Mouse (Mus musculus): Measurements from ENCODE around the gene Pde6h.
"Not testable (repeated sequence)": the region's sequence is repeated elsewhere in the genome, so short reads cannot be mapped to it uniquely, and the experiment has no call there.

The Pde6h gene

DNA sequence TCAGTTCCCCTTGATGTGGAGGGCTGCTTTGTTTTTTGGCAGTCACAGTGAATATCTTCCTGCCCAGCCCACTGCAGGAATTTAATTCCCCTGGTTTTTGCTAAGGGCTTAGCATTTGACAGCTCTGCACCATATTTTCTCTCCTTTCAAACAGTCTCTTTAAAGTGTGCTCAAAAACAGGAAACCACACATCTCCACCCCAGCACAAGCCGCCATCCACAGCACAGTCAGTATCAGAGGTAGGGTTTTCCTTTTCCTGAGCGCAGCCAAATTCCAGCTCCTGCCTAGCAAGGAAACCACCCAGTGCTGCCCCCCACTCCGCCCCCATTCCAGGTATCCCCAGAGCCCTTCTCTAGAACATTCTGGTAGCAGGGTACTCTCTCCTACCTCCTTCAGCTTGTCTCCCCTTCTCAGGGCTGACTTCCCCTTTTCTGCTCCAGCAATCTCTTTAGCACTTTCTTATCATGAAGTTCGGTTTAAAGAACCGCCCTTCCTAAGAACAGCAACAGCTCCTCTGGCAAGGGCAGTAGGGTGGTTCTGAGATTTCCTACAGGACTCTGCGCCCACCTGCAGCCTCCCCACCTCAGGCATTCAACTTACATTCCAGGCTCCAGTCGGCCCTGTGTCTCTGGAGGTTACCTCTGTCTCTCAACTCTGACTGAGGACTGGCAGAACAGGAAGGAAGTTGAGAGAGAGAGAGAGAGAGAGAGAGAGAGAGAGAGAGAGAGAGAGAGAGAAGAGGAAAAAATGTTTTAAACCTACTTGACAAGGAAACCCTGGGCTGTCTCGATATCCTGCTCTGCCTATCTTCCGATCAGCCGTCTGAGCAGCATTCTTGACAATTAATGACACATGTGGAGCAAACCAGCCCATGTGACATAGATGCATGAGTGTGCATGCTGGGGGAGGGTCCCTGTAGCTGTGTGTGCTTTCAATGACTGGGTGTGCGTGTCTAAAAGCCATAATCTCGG lies 17.7 kb downstream of the Pde6h start, which contains the start of gene Arhgdib:
Arhgdib (minus strand) TSS at position 849 of the 971 bp plus-strand sequence.
- no peak for DNase-seq

DNA sequence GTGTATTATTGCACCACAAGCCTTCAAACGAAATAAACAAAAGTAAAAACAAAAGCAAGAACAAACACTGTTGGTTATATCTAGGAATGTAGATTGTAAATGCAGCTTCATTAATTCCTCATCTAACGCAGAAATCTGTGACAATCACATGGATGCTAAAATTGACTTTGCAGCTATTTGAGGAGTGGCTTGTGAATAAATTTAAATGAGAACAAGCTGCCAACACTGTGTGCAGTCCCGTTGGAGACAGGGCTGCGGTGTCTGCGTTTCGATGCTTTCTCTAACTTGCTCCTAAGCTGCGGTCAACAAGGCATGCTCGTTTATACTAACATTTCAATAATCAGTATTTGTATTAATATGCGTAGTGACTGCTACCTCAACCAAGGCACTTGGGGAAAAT lies 18.6 kb downstream of the Pde6h start:
- no peak for DNase-seq

DNA sequence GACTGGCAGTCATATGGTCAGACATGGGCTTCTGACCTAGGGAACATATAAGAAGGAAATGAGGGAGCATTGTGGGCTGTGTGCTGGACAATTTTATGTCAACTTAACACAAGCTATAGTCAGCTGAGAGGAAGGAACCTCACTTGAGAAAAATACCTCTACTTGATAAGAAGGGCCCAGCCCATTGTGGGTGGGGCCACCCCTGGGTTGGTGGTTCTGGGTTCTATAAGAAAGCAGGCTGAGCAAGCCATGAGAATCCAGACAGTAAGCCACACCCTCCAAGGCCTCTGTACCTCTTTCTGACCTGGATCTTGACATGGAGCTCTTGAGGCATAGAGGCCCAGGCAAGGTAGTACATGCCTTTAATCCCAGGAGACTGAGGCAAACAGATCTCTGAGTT lies 19.8 kb downstream of the Pde6h start:
- DNase-seq, result no peak

DNA sequence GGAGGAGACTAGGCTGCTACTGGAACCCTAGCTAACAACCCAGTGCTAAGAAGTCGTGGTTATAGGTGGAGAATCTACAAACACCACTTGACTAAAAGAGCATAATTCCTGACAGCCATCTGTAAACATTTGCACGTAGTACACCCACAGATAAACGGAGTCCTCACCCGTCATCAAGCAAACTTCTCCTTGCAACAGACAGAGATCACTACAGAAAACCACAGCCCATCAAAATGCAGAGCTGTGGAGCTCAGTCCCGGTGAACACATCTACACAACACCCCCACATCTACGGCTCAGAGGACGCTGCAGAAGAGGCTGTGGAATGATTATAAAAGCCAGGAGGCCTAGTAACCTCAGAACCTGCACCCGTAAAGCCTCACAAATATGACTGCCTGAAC lies 20.9 kb downstream of the Pde6h start:
- no peak for DNase-seq

DNA sequence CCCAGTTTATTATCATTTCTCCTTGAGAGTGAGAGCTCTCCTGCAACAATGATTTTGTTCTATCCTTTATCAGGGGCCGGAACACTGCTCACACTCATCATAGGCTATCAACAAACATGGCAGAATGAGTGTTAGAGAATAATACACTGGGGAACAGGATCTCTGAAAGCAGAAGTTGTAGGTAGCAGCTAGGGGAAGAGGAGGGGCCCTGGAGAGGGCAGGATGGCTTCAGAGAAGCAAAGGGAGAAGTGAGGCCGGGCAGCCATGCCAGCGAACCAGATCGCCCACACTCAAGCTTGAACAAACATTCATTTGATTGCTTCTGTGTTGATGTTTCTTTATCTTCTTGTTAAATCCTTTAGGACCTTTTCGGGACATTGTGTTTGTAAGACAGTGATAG lies 22.6 kb downstream of the Pde6h start:
- no peak for DNase-seq

DNA sequence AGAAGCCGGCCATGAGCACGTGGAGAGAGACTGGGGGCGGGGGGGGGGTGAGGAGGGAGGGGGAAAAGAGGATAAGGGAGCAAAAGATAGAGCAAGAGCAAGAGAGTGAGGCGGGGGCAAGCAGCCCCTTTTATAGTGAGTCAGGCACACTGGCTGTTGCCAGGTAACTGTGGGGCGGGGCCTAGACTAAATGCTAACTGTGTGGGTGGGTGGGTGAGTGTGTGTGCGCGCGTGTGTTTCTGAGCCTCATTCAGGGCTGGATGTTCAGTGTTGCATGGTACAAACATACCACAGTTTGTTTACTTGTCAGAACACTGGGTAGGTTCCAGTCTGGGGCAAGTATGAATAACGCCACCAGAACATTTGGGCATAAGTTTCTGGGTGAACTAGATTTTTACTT lies 23.3 kb downstream of the Pde6h start:
- no peak for DNase-seq

DNA sequence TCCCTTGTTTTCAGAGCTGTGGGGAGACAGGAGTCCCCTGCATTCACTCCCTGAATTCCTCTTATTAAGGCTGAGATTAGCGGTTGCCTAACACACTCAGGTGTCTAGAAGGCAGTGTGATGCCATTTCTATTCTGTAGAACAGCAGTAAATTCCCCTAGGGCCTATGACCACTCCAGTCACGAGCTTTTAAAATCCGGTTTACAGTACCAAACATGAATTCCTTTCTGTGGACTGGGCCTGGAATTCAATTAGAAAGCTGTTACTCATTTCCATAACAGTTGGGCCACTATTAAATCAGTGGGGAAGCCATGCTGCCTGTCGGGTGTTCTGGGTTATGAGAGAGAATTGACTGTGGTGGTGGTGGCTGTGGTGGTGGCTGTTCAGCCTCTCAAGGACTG lies 24.1 kb downstream of the Pde6h start:
- DNase-seq, result no peak

DNA sequence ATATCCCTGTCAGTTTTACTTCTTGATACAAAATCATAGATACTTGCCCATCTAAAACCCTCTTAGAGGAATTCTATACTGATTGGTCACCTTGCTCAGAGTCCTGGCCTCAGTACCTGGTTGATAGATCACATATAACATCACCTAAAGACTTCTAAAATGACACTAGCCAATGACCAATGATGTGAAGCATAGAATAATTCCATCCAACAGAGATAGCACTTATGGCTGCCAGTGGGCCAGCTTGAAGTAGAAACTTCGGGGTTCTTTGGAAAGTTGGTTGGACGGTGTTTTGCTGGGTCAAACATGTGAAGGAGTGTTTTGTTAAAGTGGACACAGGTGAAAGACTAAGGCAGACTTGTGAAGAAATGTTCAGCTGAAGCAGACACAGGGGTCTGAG lies 26.5 kb downstream of the Pde6h start:
- no peak for DNase-seq

DNA sequence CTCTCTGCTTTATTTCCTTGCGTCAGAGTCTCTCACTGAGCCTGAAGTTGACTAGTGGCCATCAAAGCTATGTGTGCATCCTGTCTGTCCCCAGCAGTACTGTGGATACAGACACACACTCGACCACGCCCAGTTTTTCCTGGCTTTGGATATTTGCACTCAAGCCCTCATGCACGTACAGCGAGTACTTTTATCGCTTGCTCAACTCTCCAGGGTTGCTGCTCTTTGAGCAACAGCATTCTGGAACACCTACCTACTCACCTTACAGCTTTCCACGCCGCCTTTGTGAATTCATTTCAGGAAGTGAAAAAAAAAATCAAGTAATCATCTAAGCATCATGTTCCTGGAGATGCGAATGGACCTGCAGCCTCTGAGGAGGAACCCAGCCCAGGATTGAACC lies 29.3 kb downstream of the Pde6h start:
- no peak for DNase-seq

DNA sequence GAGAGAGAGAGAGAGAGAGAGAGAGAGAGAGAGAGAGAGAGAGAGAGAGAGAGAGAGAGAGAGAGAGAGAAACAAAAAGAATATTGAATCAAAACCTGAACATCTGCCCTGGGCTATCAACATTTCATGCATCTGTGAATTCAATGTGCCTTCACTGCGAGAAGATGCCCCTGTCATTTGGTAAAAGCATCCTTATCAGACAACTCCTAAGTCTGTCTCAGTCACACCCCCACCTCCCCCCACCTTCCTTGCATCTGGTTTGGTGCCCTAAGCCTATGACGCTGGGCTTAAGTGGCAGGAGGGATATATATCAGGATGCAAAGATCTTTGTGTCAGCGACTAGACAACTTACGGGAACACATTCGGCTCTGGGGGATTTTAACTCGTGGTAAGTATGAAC lies 30.6 kb downstream of the Pde6h start:
- DNase-seq, result no peak

DNA sequence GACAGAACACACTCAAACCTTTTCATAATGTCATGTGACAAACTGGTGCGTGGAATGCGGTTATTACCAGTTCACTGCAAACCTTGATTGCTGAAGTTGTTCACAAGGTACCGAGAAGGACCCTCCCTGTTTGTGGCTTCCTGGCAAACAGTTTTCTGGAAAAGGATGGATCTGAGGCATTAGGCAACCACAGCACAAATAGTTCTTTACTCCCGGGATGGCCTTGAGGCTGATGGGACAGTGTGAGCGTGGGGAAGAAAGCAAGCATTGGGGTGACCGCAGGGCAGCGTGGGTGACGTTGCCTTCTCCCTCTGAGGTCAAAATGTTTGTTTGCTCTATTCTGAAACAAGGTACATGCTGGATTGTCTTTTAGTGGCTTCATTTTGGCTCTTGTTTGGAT lies 31.1 kb downstream of the Pde6h start:
- no peak for DNase-seq

DNA sequence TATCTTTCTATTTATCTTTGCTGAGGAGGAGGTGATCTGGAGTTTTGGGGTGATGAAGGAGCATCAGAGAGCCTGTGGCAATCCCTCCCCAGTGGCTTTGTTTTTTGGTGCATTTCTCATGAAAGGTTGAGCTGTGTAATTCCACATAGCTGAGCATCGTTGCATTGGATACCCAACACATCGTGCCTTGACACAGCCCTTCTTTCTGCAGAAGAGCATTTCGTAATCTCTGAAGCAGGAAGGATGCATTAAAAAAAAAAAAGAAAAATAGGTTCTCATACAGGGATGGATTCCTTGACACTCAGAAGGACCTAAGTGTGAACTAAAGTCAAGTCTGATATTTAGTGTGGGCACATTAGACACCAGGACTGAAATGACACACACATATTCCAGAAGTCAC lies 31.6 kb downstream of the Pde6h start:
- DNase-seq, result no peak

DNA sequence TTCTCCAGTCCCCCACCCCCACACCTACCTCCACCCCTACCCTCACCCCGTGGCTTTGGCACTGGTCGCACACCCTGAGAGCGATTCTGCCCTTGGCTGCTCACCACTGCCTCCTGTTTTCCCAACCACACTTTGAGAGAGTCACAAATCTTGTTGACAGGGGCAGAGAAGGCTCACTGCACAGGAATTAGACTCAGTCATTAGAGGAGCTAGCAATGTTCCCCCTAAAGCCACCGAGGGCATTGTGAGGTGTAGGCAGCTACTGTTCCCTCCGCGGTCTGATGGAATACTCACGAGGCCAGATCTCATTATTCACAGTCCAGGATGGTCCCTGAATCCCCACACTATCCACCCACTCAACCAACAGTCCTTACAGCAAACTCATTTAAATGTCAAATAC lies 33.4 kb downstream of the Pde6h start:
- DNase-seq, result no peak

DNA sequence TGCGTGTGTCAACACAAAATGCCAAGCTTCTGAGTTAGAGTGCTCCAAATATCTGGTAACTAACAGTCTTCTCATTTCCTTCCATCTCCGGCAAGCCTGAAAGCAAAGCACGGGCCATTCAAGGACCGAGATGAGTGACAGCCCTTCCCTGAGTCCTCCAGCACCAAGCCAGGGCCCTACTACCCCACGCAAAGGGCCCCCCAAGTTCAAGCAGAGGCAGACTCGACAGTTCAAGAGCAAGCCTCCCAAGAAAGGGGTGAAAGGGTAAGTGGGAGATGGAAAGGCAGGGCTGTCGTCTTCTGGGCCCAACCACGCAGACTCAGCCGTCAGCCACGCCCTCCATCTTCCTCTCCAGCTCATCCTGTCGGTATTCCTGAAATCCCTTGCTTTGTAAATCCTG lies 35.5 kb downstream of the Pde6h start:
- DNase-seq, result no peak

DNA sequence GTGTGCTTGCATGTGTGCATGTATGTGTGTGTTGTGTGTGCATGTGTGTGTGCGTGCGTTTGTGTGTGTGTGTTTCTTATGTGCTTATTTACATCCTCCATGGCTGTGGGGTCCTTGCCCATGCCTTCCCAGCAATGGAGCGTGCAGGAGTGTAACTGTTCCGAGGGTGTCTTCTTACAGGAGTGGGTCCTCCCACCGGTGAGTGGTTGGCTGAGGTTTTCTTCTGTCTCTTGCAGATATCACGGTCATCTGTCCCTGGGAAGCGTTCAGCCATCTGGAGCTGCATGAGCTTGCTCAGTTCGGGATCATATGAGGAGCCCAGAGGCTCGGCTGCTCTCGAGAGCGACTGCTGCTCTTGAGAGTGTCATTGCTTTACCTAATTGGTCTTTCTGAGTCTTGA lies 39.3 kb downstream of the Pde6h start:
- no peak for DNase-seq

DNA sequence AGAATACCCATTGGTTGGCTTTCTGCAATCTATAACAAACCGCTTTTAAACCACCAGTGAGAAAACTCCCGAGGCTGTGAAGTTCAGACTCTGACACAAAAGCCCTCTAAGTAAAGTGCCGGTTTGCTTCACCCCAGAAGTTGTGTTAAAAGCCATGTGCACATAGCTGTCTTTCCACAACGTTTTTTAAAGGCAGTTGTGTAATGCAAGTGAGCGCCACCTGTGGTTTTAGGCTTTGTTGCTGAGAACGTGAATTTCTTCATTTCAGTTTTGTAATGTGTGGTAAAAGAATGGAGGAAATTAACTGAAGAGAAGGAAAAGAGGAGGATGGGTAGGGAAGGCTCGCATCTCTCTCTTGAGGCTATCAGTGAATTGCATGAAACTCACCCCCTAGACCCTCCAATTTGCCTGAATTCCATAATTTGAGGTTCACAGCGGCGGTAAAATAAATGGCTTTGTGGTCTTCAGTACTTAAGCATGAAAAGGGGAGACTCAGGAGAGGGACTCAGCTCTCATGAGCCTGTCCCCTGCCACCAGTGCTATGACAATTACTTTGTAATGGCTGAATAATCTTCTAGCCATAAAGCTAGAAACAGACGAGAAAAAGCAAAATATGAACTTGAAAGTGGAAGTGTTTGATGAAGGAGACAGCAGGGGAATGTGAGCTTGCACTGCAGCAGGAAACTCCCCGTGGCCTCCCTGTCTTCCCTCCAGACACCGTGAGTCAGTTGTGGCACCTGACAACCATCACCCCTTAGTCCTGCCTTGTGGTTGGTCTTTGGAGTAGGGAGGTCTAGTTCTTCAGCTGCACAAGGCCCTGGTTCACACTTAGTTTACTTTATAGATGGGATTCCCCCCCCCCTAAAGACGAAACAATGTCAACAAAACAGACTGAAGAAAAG lies 41.2 kb downstream of the Pde6h start:
- DNase-seq, result no peak

DNA sequence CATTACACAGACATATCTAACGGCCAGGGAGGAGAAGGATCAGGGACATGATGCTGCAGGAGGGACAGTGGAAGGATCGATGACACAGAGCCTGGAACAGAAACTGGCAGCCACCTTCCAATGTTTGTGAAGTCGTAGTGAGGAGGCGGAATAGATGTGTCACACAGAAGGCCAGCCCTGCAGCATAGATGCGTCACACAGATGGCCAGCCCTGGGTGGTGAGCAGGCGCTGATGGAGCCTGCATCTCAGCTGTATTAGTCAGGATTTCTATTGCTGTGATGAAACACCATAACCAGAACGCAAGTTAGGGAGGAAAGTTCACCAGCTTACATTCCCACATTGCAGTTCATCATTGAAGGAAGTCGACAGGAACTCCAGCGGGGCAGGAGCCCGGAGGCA lies 42.3 kb downstream of the Pde6h start:
- DNase-seq, result no peak

DNA sequence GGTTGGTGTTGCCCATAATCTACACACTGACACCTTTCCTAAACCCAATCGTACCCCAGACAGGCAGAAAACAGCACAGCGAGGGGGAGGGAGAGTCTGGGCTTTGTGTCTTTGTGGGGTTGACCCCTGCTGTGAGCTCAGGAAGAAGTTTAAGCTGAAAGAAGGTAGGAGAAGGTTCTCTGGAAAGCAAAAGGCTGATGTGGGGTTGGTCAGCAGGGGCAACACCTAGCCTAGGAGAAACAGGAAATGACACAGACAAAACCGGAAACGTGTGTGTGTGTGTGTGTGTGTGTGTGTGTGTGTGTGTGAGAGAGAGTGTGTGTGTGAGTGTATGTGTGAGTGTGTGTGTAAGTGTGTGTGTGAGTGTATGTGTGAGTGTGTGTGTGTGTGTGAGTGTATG lies 43.8 kb downstream of the Pde6h start:
- no peak for DNase-seq

DNA sequence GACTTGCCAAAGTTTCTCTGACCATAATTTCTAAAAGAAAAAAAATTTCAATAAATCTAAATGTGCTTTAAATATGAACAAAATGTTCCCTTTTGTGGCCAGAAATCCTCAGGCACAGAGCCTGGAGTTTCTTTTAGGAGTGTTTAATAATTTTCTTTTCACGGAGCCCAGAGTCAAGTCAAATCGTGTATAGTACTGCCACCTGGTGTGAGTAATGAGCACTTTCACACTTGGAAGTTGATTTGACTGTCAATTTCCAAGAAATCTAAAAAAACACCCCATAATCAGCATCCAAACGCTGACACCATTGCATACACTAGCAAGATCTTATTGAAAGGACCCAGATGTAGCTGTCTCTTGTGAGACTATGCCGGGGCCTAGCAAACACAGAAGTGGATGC lies 45.2 kb downstream of the Pde6h start:
- DNase-seq, result not testable (repeated sequence)

DNA sequence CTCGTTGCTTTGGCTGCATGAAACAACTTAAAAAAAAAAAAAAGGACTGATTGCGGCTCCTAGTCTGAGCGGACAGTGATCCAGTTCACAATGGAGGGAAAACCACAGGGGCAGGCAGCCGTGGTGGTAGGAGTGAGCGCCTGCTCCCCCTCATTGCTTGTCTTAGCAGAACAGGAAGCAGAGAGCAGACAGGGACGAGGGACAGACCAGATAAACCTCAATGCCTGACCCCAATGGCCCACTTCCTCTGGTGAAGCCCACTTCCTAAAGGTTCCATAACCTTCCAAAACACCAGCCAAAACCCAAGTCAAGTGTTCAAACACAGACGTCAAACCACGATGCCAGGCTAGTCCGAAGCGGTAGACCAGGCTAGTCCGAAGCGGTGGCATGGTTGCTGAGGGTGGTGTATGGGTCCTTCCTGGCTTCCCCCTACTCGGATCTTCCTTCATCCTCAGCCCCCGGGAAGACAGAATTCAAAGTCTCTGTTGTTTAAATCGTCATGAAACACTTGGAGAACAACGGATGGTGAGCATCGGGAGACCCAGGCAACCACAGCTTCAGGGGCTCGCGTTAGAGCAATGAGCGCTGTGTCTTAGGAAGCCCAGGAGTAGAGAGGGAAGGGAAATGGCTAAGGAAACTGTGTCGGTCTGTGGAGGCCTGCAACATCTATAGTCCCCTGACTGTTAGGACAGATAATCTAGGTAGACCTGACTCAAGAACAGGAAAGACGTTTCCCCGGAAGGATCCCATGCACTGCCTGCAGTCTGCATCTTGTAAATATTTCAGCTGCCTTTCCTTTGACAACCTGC lies 55.8 kb downstream of the Pde6h start:
- DNase-seq, result no peak

DNA sequence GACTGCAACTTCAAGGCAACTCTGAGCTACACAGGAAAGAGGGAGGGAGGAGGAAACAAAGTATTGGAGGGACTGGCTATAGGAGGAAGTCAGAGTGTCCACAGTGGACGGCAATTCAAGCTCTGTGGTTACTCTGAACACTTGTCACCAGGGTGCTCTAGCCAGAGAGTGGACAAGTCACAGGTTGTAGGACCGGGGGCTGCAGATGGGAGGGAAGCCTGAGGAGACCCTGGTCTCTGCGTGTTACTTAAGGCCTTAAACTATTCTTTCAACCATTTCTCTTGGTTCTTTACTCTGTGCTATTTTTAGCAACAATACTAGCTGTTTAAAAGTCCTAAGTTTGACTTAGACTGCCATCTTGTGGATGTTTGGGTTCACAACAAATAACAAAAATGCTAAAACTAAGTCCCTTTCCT lies 56.7 kb downstream of the Pde6h start:
- DNase-seq, result no peak

DNA sequence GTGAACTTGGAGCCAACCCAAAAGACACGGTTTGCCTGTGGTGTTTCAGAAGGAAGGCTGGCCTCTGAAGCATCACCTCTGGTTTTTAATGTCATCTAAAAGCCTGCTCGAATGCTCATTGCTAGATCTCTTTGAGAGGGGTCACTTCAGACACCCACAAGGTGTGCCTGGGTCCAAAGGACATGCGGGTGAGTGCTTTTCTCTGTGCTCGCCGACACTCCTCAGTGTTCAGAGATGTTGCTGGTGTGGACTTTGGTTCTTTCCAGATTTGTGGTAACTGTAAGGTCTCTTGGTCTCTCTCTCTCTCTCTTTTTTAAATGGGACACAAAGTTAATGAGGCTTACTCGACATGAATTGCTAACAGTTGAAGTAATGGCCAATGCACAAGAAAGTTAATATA lies 58.9 kb downstream of the Pde6h start:
- no peak for DNase-seq

DNA sequence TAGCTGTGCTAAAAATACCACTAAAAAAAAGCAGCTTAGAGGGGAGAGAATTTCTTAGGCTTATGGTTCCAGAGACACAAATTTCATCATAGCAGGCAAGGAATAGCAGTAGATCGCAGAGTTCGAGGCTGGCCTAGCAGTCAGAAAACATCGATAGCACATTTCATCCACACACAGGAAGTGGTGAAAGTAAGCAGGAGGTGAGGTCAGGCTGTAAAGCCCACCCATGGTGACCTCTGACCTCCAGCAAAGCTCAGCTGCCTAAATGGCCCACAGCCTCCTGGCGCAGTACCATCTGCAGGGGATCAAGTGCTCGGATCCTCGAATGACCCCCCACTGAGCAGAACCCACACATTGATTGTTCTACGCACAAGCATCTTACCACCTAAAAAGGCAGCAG lies 59.6 kb downstream of the Pde6h start:
- DNase-seq, result no peak

All from cerebellum, adult 18-20 months (tissue).